Mouse (Mus musculus) ES-Bruce4 (cell line): ENCODE measurements around the gene Lipc. TPM values are rescaled to one million over a fixed set of nuclear protein-coding genes. Genes with fewer than 3 reads are reported as not detected.
A peak's percentile ranks its signal among the peaks of the same experiment; 100 is the strongest.

ENCODE experiments used
- H3K27ac ChIP-seq: 2 replicates; pipeline ENCODE4 v1.5.1; 2012; ENCODE audit warnings: low read length, inconsistent platforms; ENCODE audit not compliant: insufficient read depth
- H3K27me3 ChIP-seq: 2 replicates; pipeline ENCODE4 v1.6.1; 2012; ENCODE audit warnings: mild to moderate bottlenecking, low read length, inconsistent platforms; ENCODE audit not compliant: control insufficient read depth, poor library complexity, insufficient read depth, severe bottlenecking
- H3K36me3 ChIP-seq: 2 replicates; pipeline ENCODE4 v1.6.1; 2012; ENCODE audit warnings: inconsistent platforms, mild to moderate bottlenecking, low read length, moderate library complexity; ENCODE audit not compliant: control insufficient read depth, poor library complexity, insufficient read depth, severe bottlenecking
- H3K4me1 ChIP-seq: one replicate; pipeline ENCODE4 v1.8.1; 2011; ENCODE audit warnings: low read length; ENCODE audit not compliant: control insufficient read depth, insufficient read depth
- H3K4me3 ChIP-seq: 2 replicates; pipeline ENCODE4 v1.5.1; 2011; ENCODE audit warnings: low read depth, mild to moderate bottlenecking, low read length
- H3K9ac ChIP-seq: 2 replicates; pipeline ENCODE4 v1.6.1; 2012; ENCODE audit warnings: low read depth, mild to moderate bottlenecking, inconsistent platforms; ENCODE audit not compliant: poor library complexity, severe bottlenecking
- H3K9me3 ChIP-seq: replicated peaks from 2 replicates; pipeline ENCODE4 v1.6.1; 2012; ENCODE audit warnings: mild to moderate bottlenecking, low read length, inconsistent platforms; ENCODE audit not compliant: control insufficient read depth, poor library complexity, insufficient read depth, severe bottlenecking
- CTCF ChIP-seq: IDR thresholded peaks from one replicate; pipeline ENCODE4 v1.8.1; 2011; ENCODE audit warnings: low read depth, low read length
- EP300 ChIP-seq: IDR thresholded peaks from 2 replicates; pipeline ENCODE4 v1.6.1; 2011; ENCODE audit warnings: low read depth, low read length; ENCODE audit not compliant: insufficient read depth
- POLR2A ChIP-seq: IDR thresholded peaks from one replicate; pipeline ENCODE4 v1.8.1; 2011; ENCODE audit warnings: low read length; ENCODE audit not compliant: insufficient read depth
- polyA plus RNA-seq: library from polyadenylated mRNA; stranded (reverse); fragments of >200 nt; gene quantifications from 2 replicates; pipeline ENCODE4 v1.2.4, GENCODE M21; 2011; ENCODE audit warnings: low read depth; ENCODE audit not compliant: missing spikeins, insufficient read depth, insufficient read length

Lipc gene
- polyA plus RNA-seq, 1 experiment = not detected

GRCm38 (mm10) chr9:70934587-70935295 lies 17.3 kb downstream of the Lipc start:
- no peak for TF ChIP-seq EP300
- no peak for TF ChIP-seq CTCF
- no peak for TF ChIP-seq POLR2A
- no peaks in the 10 kb centered on the region for H3K4me1 ChIP-seq
- H3K4me3 ChIP-seq = no peak overlapping the region
- H3K9ac ChIP-seq = no peak overlapping the region
- H3K27ac ChIP-seq = no peak overlapping the region
- no peaks in the 10 kb centered on the region for H3K36me3 ChIP-seq
- H3K27me3 ChIP-seq = no peaks in the 10 kb centered on the region
- H3K9me3 ChIP-seq = no peaks in the 10 kb centered on the region

GRCm38 (mm10) chr9:70930641-70931020 lies 21.4 kb downstream of the Lipc start:
- Histone ChIP-seq H3K4me1 (no peaks in the 10 kb centered on the region), H3K9ac (no peak overlapping the region), H3K27ac (no peak overlapping the region), H3K36me3 (no peaks in the 10 kb centered on the region), H3K4me3 (no peak overlapping the region), H3K27me3 (no peaks in the 10 kb centered on the region), H3K9me3 (no peaks in the 10 kb centered on the region)
- TF ChIP-seq CTCF (no peak), EP300 (no peak), POLR2A (no peak)

- Histone ChIP-seq H3K27me3 (no peaks in the 10 kb centered on the region), H3K9ac (no peak overlapping the region), H3K27ac (no peak overlapping the region), H3K4me1 (no peaks in the 10 kb centered on the region), H3K36me3 (no peaks in the 10 kb centered on the region), H3K4me3 (peak overlapping the region; percentile 30), H3K9me3 (no peaks in the 10 kb centered on the region)
- peak; percentile 61 for TF ChIP-seq CTCF
- no peak for TF ChIP-seq EP300
- TF ChIP-seq POLR2A = no peak
Measured at GRCm38 (mm10) chr9:70929840-70930640, 22.0 kb downstream of the Lipc start.

- Histone ChIP-seq H3K27me3 (no peaks in the 10 kb centered on the region), H3K4me3 (no peak overlapping the region), H3K9me3 (no peaks in the 10 kb centered on the region), H3K4me1 (no peaks in the 10 kb centered on the region), H3K27ac (no peak overlapping the region), H3K36me3 (no peaks in the 10 kb centered on the region), H3K9ac (no peak overlapping the region)
- TF ChIP-seq CTCF (no peak), EP300 (no peak), POLR2A (no peak)
Measured at GRCm38 (mm10) chr9:70928472-70928871, 23.6 kb downstream of the Lipc start.

- Histone ChIP-seq H3K9ac (no peak overlapping the region), H3K27ac (no peak overlapping the region), H3K4me3 (no peak overlapping the region), H3K4me1 (no peaks in the 10 kb centered on the region), H3K36me3 (no peaks in the 10 kb centered on the region), H3K27me3 (no peaks in the 10 kb centered on the region), H3K9me3 (no peaks in the 10 kb centered on the region)
- TF ChIP-seq CTCF (no peak), EP300 (no peak), POLR2A (no peak)
Measured at GRCm38 (mm10) chr9:70927701-70928100, 24.3 kb downstream of the Lipc start.
